Mouse (Mus musculus): ENCODE data around the gene Car9.
A peak's percentile ranks its signal among the peaks of the same experiment; 100 is the strongest.
"Not testable (repeated sequence)": the region's sequence is repeated elsewhere in the genome, so short reads cannot be mapped to it uniquely, and the experiment has no call there.

The Car9 gene

GRCm38 (mm10) chr4:43506536-43507185 lies at the start of gene Car9:
Car9 (plus strand) TSS chr4:43506966.
- no peak for DNase-seq

- DNase-seq, result peak; percentile 36 to 56
Measured at GRCm38 (mm10) chr4:43457124-43457523, 49.6 kb upstream of the Car9 start.

- DNase-seq, result no peak
Measured at GRCm38 (mm10) chr4:43463102-43463501, 43.7 kb upstream of the Car9 start.

- no peak for DNase-seq
Measured at GRCm38 (mm10) chr4:43465935-43466334, 40.8 kb upstream of the Car9 start.

DNA sequence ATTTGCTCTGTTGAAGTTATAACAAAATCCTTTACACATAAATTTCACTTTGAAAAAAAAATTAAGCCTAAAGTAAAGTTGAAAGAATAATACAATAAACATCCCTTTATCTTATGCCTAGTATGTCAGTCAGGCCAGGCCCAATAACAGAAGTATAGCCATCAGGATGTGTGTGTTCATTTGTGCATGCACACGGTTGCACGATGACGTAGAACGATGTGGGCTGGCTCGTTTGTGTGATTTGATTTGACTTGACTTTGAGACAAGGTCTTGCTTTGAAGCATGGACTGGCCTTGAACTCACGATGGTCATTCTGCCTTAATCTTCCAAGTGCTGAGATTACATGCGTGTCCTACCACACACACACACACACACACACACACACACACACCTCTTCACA lies 39.9 kb upstream of the Car9 start:
- DNase-seq, result no peak

DNA sequence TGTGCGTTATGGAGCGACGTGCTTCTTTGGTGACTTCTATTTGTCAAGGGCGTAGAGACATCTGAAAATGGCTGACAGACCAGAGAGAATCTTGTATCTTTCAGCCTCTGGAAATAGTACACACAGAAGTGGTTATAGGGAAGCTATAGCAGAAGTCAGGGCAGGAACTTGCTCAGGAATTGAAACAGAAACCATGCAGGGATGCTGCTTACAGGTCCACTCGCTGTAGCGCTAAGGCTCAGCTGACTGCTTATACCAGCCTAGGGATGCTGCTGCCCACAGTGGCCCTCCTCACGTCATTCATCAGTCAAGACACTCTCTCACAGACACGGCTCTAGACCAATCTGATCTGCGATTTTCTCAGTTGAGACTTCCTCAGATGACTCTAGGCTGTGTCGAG lies 36.5 kb upstream of the Car9 start:
- DNase-seq, result no peak

- DNase-seq, result no peak
Measured at GRCm38 (mm10) chr4:43473636-43474035, 33.1 kb upstream of the Car9 start.

GRCm38 (mm10) chr4:43476604-43477003 lies 30.2 kb upstream of the Car9 start:
- DNase-seq, result peak in 1 of 2 experiments; percentile 59

DNA sequence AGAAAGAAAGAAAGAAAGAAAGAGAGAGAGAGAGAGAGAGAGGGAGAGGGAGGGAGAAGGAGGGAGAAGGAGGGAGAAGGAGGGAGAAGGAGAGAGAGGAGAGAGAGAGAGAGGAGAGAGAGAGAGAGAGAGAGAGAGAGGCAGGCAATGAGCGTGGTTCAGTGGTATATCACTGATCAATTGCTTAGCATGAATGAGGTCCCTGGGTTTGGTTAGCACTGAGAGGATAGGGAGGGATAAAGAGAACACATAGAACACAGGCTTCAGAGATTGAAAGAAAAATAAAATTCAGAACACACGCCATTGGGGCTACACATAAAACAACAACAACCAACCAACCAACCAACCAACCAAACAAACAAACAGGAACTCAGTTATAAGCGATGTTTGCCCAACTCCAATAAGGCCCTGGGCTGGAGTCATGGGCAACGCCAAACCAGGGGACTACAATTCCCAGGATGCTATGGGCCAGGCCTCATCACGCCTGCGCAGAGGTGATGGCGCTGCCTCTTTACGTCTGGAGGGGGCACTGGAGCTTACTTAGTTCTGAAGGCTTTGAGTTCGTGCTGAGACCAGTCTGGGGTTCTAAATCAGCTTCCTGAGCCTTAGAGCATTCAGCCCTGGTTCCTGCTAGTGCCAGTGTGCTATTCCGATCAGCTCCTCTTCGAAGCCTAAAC lies 28.8 kb upstream of the Car9 start:
- DNase-seq, result peak; percentile 89 to 92

DNA sequence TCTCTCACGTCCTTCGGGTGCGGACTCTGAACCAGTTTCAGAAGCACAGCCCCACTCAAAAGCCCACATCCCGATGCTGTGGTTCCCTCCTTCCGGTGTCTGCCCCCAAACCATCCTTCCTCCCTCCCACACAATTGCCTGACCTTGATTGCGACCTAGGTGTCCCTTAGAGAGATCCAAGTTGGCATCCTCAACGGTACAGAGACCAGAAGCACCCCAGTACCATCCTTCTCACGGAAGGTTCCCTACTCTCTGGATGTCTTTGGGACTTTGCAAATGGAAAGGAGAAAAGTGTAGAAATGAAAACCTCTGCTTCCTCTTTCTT lies 28.3 kb upstream of the Car9 start:
- no peak for DNase-seq

DNA sequence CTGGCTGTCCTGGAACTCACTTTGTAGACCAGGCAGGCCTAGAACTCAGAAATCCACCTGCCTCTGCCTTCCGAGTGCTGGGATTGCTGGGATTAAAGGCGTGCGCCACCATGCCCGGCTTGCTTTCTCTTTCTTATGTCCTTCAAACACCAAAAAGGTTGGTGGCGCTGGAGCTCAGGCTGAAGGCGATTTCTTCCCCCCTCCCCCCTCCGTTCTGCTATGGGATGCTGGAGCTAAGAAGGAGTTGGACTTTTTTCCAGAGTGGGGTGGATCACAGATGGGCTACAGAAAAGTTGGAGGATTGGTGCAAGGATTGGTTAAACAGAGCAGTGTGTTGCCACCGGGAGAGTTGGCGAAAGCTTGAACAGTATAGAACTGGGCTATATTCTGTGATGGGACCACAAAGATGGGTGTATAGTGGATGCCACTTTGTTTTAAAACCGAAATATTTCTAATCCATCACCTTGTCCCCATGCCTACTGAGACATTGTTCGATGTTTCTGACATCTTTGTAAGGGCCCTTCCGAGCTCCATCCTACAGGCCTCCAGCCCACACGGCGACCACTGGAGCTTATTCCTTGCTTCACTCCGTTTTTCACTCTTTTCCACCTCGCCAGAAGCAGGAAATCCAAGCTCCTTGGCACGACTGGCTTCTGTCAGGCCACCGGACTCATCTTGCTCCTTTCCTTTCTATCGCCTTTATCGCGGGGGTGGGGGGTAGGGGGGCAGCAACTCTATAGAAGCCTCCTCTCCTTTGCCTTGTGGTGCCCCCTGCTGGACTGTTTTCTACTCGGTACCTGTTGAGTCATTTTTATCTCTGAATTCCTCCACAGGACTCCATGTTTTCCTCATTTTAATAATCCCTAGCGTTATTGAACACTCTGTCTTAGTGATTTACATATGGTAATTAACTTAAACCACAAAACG lies 27.6 kb upstream of the Car9 start:
- peak; percentile 90 to 91 for DNase-seq

DNA sequence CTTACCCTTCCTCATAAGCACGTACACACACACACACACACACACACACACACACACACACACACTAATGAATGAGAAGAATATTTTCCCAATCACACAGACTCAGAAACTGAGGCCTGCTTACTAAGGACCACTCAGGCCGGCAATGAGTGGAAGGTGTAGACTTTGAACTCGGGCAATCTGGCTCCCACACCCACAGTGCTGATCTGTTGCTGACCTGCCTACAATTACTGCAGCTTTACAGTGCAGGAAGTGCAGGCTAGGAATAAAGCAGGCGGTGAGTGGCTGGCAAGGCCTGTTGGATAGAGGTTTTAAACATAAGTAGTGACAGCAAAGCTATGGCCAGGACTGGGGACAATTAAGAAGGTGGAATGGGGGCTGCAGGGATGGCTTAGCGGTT lies 25.8 kb upstream of the Car9 start:
- peak in 1 of 2 experiments; percentile 12 for DNase-seq

DNA sequence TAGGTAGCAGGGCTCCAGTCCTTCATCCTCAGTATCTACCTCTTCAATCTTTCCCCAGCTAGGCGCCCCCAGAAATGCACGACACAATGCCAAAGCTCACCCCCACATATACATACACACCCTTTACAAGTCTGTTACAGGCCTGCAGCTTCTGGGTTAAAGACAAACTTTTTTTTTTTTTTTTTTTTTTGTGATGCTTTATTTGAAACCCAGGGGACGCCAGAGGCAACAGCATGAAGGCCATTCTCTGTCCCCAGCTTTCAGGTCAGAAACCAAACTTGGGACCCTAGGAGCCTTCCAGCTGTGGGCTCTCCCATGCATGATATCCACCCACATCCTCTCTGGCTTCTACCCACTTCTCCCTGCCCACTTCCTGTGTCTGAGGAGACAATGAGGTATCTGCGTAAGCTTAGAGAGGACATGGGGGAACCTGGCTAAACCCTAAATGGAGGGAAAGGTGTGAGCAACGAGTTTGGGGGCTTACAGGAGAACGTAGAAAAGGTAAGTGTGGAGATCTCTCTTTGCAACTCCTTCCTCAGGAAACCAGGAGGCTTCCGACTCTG lies 24.8 kb upstream of the Car9 start:
- no peak for DNase-seq

DNA sequence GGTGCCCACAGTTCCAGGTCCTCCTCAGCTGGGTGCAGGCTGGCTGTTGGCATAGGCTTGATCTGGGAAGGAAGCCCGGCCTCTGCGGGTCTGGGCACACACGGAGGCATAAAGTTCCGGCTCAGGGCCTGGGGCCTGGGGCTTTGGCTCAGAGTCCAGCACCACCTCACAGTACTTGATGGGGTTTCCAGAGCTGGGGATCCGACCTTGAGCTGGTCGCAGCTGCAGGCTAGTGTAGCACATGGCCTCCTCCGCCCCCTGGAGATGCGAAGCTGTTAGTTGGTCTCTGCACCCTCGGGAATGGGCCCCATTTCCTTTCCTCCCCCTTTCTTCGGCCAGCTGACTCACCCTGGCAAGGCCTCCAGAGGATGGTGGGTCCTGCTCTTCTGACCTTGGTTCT lies 24.2 kb upstream of the Car9 start:
- DNase-seq, result no peak

- DNase-seq, result no peak
Measured at GRCm38 (mm10) chr4:43483535-43484091, 23.2 kb upstream of the Car9 start, which contains the start of gene Sit1. Sit1 (minus strand) TSS chr4:43483734.

- not testable (repeated sequence) for DNase-seq
Measured at GRCm38 (mm10) chr4:43485666-43486065, 21.1 kb upstream of the Car9 start.

GRCm38 (mm10) chr4:43489611-43490010 lies 17.2 kb upstream of the Car9 start:
- DNase-seq, result no peak

GRCm38 (mm10) chr4:43490801-43491200 lies 16.0 kb upstream of the Car9 start:
- DNase-seq, result no peak

- peak in 1 of 2 experiments; percentile 14 for DNase-seq
Measured at GRCm38 (mm10) chr4:43492101-43492820, 14.5 kb upstream of the Car9 start.

GRCm38 (mm10) chr4:43492821-43493185 lies 14.0 kb upstream of the Car9 start, which contains the start of gene Ccdc107:
Ccdc107 (plus strand) TSS chr4:43492900.
- DNase-seq, result peak; percentile 91 to 95

DNA sequence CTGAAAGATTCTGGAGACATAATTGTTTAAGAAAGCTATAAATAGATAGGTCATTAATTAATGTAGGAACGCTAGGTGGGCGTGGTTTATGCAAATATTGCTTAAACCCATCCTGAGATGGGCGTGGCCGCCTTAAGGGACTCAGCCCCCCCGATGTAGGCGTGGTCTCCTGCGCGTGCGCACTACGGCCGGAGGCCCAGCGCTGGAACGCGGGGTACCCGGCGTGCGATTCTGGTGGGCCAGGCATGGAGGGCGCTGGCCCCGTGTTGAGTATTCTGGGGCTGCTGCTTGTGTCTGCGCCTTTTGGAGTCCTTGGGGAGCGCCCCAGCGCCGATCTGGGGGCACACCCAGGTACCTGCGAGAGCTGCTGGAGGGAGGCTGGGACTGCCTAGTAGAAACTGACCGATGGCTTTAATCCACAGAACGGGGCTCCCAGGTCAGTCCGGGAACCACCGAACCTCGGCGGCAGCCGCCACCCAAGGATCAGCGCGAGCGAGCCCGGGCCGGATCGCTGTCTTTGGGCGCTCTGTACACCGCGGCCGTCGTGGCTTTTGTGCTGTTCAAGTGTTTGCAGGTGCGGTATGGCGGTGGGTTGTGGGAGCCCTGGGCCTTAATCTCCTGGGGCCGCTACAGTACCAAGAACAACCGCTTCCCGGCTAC lies 13.4 kb upstream of the Car9 start:
- DNase-seq, result peak; percentile 97 to 98

- peak in 1 of 2 experiments; percentile 35 for DNase-seq
Measured at GRCm38 (mm10) chr4:43493846-43494240, 12.9 kb upstream of the Car9 start.

Data from kidney, postnatal 4 days (tissue).